Mouse (Mus musculus) C2C12 (cell line): ENCODE results near the gene Gpr171. TPM values are rescaled to one million over a fixed set of nuclear protein-coding genes. Genes with fewer than 3 reads are reported as not detected.
"Not testable (repeated sequence)": the region's sequence is repeated elsewhere in the genome, so short reads cannot be mapped to it uniquely, and the experiment has no call there.

Experiments
- H3K27me3 ChIP-seq: one replicate; pipeline ENCODE4 v1.6.1; 2011; ENCODE audit not compliant: control insufficient read depth, insufficient read depth, insufficient read length
- H3K36me3 ChIP-seq: one replicate; pipeline ENCODE4 v1.6.1; 2011; ENCODE audit not compliant: control insufficient read depth, insufficient read depth
- H3K4me3 ChIP-seq: one replicate; pipeline ENCODE4 v1.5.1; 2011; ENCODE audit warnings: mild to moderate bottlenecking, control low read depth; ENCODE audit not compliant: poor library complexity, insufficient read depth, severe bottlenecking
- H3K79me2 ChIP-seq: one replicate; pipeline ENCODE4 v1.6.1; 2011; ENCODE audit not compliant: control insufficient read depth, insufficient read depth
- H3K79me3 ChIP-seq: one replicate; pipeline ENCODE4 v1.6.1; 2011; ENCODE audit warnings: low read depth, control low read depth
- H3ac ChIP-seq: one replicate; pipeline ENCODE3; 2011; ENCODE audit warnings: low read depth; ENCODE audit not compliant: control insufficient read depth, insufficient read length
- CEBPB ChIP-seq: IDR thresholded peaks from one replicate; pipeline ENCODE4 v1.6.1; 2011; ENCODE audit warnings: low read depth, mild to moderate bottlenecking, control low read depth, moderate library complexity
- CTCF ChIP-seq: IDR thresholded peaks from one replicate; pipeline ENCODE4 v1.5.1; 2011; ENCODE audit not compliant: control insufficient read depth, insufficient read depth, insufficient read length
- FOSL1 ChIP-seq: IDR thresholded peaks from one replicate; pipeline ENCODE4 v1.8.0; 2011; ENCODE audit warnings: mild to moderate bottlenecking, low read length; ENCODE audit not compliant: poor library complexity, insufficient read depth, severe bottlenecking
- MAX ChIP-seq: IDR thresholded peaks from one replicate; pipeline ENCODE4 v1.6.1; 2011; ENCODE audit warnings: mild to moderate bottlenecking, control low read depth
- MYOD1 ChIP-seq: IDR thresholded peaks from one replicate; pipeline ENCODE4 v1.6.1; 2011; ENCODE audit warnings: low read depth; ENCODE audit not compliant: control insufficient read depth, insufficient read length
- MYOG ChIP-seq: IDR thresholded peaks from one replicate; pipeline ENCODE4 v1.6.1; 2011; ENCODE audit not compliant: control insufficient read depth, insufficient read length; ENCODE audit errors: extremely low read depth
- USF1 ChIP-seq: IDR thresholded peaks from one replicate; pipeline ENCODE4 v1.6.1; 2011; ENCODE audit warnings: low read depth, mild to moderate bottlenecking, control low read depth, moderate library complexity
- long read RNA-seq, 2 experiments: library from polyadenylated mRNA; unstranded; transcript quantifications; one replicate each; pipeline ENCODE4 v2.0.0; 2019 to 2020
- polyA plus RNA-seq: library from polyadenylated mRNA; unstranded; fragments of >200 nt; fragmentation: generic; extraction: Trizol; gene quantifications from one replicate; pipeline ENCODE4 v1.2.1, GENCODE M21; 2012; ENCODE audit warnings: missing spikeins

The Gpr171 gene
- not detected for polyA plus RNA-seq
- long read RNA-seq, experiment 1, result 0 reads
- long read RNA-seq, experiment 2, result 0 reads

- no peak within 1 kb of the TSS for H3K4me3 ChIP-seq
- no peak within 1 kb of the TSS for H3ac ChIP-seq
- H3K27me3 ChIP-seq, result no peaks in the 10 kb centered on the region
- H3K79me3 ChIP-seq, result no peaks in the 10 kb centered on the region
- TF ChIP-seq USF1 (no peak), MAX (no peak), FOSL1 (no peak), CEBPB (no peak), CTCF (no peak)
- H3K79me2 ChIP-seq, result no peaks in the 10 kb centered on the region
- H3K36me3 ChIP-seq, result no peaks in the 10 kb centered on the region
Observed at GRCm38 (mm10) chr3:59101218-59101986, at the start of gene Gpr171. Gpr171 (minus strand) TSS chr3:59101821.

GRCm38 (mm10) chr3:59150624-59151023 is 49.0 kb upstream of the Gpr171 start:
- Histone ChIP-seq H3K79me3 (no peaks in the 10 kb centered on the region), H3K79me2 (no peaks in the 10 kb centered on the region), H3K36me3 (no peaks in the 10 kb centered on the region), H3K4me3 (no peak overlapping the region), H3K27me3 (no peaks in the 10 kb centered on the region), H3ac (no peak overlapping the region)
- TF ChIP-seq CTCF, result no peak
- no peak for TF ChIP-seq CEBPB
- no peak for TF ChIP-seq FOSL1
- no peak for TF ChIP-seq MYOG
- TF ChIP-seq USF1, result no peak
- no peak for TF ChIP-seq MYOD1
- TF ChIP-seq MAX, result no peak

GRCm38 (mm10) chr3:59149646-59150045 is 48.0 kb upstream of the Gpr171 start:
- TF ChIP-seq USF1, result no peak
- no peak for TF ChIP-seq MYOG
- TF ChIP-seq MYOD1, result no peak
- no peak for TF ChIP-seq FOSL1
- TF ChIP-seq MAX, result no peak
- no peak for TF ChIP-seq CTCF
- no peak for TF ChIP-seq CEBPB
- Histone ChIP-seq H3K4me3 (no peak overlapping the region), H3K79me3 (no peaks in the 10 kb centered on the region)

GRCm38 (mm10) chr3:59145194-59145593 is 43.6 kb upstream of the Gpr171 start:
- Histone ChIP-seq H3K79me2 (no peaks in the 10 kb centered on the region), H3K27me3 (no peaks in the 10 kb centered on the region), H3ac (no peak overlapping the region), H3K4me3 (no peak overlapping the region), H3K79me3 (no peaks in the 10 kb centered on the region), H3K36me3 (no peaks in the 10 kb centered on the region)
- TF ChIP-seq MAX, result no peak

More at GRCm38 (mm10) chr3:59149646-59150045, 48.0 kb upstream of the Gpr171 start:
- no peaks in the 10 kb centered on the region for H3K36me3 ChIP-seq
- no peak overlapping the region for H3ac ChIP-seq
- H3K79me2 ChIP-seq, result no peaks in the 10 kb centered on the region
- H3K27me3 ChIP-seq, result no peaks in the 10 kb centered on the region

- no peaks in the 10 kb centered on the region for H3K79me3 ChIP-seq
- no peak overlapping the region for H3K4me3 ChIP-seq
- H3ac ChIP-seq, result no peak overlapping the region
- TF ChIP-seq FOSL1 (no peak), CTCF (no peak)
- H3K36me3 ChIP-seq, result no peaks in the 10 kb centered on the region
- H3K79me2 ChIP-seq, result no peaks in the 10 kb centered on the region
- no peaks in the 10 kb centered on the region for H3K27me3 ChIP-seq
Observed at GRCm38 (mm10) chr3:59141507-59142305, 40.1 kb upstream of the Gpr171 start.

- H3K4me3 ChIP-seq, H3K27me3 ChIP-seq, H3K79me2 ChIP-seq, H3ac ChIP-seq, H3K79me3 ChIP-seq, H3K36me3 ChIP-seq: not testable (repeated sequence)
Observed at GRCm38 (mm10) chr3:59140941-59141340, 39.3 kb upstream of the Gpr171 start.
